Mouse (Mus musculus) adrenal gland, postnatal 25 days (tissue): ENCODE results near the gene G430095P16Rik. TPM values are rescaled to one million over a fixed set of nuclear protein-coding genes. Genes with fewer than 3 reads are reported as not detected.

Experiments
- DNase-seq: peaks from one replicate; pipeline ENCODE4 v3.0.0; 2021; ENCODE audit warnings: mixed read lengths
- total RNA-seq: library from RNA; stranded (reverse); gene quantifications from 2 replicates; pipeline ENCODE4 v1.2.3, GENCODE M21; 2021

Gene G430095P16Rik
- total RNA-seq, 1 experiment from 2014 or later: not detected

GRCm38 (mm10) chr8:84703466-84704249 lies 19.1 kb upstream of the G430095P16Rik start:
- DNase-seq: no peak

- DNase-seq: peak; percentile 79
Measured at GRCm38 (mm10) chr8:84704356-84704755, 18.5 kb upstream of the G430095P16Rik start.

- no peak for DNase-seq
Measured at GRCm38 (mm10) chr8:84704867-84705831, 17.7 kb upstream of the G430095P16Rik start.

DNA sequence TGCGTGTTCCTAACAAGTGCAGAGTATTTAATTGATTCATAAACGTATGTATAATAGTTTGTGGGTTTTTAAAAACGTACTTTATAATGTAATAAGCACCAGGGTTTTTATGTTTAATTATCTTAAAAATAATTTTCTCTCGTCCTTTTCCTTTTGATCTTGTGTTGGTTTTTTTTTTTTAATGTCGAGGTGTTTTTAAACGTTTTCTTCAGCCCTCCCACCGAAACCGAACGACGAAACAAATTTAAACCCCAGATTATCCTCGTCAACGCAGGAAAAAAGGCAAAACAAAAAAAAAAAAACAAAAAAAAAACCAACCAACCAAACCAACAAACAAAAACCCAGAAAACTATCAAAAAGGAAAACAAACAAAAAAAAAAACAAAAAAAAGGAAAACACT lies 16.8 kb upstream of the G430095P16Rik start:
- DNase-seq: no peak

GRCm38 (mm10) chr8:84706610-84707266 lies 16.1 kb upstream of the G430095P16Rik start:
- no peak for DNase-seq

DNA sequence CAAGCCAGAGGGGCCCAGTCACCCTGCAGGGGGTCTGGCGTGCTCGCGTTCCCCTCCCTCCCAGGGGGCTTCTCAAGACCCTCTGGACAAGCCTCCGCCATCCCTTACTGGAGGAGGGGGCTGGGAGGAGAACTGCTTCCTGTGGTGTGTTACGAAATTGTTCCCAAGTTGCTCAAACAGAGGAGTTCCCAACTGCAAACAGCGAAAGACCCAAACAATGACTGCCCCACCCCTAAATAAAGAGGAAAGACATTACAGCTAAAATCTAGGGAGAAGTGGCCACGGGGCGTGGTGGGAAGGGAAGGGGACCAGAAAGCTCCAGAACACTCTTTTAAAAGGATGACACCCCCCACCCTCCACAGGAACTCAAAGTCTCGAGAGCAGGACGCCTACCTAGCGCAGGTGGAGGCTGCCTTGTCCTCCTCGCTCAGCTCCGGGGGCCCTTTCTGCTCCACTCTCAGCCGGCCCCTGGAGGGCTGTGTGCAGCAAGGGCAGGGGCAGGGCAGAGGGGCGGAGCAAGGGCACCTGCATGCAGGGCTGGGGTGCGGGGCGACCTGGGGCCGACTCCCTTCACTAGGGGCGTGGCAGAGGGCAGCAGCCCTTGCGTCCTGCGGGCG lies 15.4 kb upstream of the G430095P16Rik start:
- DNase-seq: no peak

- no peak for DNase-seq
Measured at GRCm38 (mm10) chr8:84708071-84708541, 14.7 kb upstream of the G430095P16Rik start.

GRCm38 (mm10) chr8:84708774-84709475 lies 13.9 kb upstream of the G430095P16Rik start:
- DNase-seq: peak; percentile 81

GRCm38 (mm10) chr8:84709931-84710330 lies 12.9 kb upstream of the G430095P16Rik start:
- DNase-seq: no peak

- DNase-seq: no peak
Measured at GRCm38 (mm10) chr8:84711312-84711711, 11.5 kb upstream of the G430095P16Rik start.

GRCm38 (mm10) chr8:84711933-84712758 lies 10.7 kb upstream of the G430095P16Rik start:
- DNase-seq: no peak

- DNase-seq: no peak
Measured at GRCm38 (mm10) chr8:84712759-84713120, 10.1 kb upstream of the G430095P16Rik start.

DNA sequence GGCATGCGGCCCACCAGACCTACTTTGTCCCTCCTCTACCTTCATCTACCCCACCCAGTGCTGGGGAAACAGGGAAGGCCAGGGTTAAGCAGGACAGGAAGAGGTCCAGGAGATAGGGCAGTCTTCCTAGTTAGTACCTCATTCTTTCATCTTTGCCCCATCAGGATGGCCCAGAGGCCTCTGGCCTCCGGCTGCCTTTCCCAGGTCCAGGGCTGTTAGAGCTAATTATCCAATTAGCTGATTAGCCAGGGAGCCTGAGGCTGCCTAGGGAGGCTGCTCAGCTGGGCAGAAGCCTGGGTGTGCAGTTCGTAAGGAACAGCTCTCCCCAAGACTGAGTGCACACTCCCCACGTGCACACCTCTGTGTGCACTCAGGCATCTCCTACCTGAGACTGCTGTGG lies 9.4 kb upstream of the G430095P16Rik start:
- DNase-seq: no peak

GRCm38 (mm10) chr8:84714161-84714560 lies 8.6 kb upstream of the G430095P16Rik start:
- no peak for DNase-seq

DNA sequence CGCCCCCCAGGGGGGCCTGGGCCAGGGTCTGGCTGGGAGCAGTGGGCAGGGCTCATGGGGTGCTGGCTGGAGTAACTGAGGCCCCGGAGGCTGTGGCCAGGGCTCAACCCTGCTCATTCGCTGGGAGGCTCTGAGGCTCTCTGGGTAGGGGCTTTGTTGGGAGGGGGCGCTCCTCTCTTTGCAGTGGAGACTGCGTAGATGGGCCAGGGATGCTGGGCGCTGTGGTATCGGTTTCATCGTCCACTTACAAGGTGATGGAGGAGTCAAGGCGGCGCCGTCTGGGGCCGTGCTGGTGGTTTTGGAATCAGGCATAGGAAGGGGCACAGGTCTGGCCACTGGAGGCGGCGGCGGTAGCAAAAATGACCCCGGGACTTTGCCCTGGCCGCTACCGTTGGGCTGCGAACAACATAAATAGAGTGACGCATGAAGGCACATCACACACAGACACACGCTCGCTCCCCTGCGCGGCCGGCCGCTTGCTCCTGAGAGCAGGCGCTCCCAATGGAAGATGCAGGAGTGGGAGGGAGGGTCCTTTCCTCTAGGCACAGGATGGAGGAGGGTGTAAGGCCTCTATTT lies 6.8 kb upstream of the G430095P16Rik start:
- no peak for DNase-seq

GRCm38 (mm10) chr8:84716790-84717189 lies 6.0 kb upstream of the G430095P16Rik start:
- no peak for DNase-seq

GRCm38 (mm10) chr8:84718476-84718875 lies 4.3 kb upstream of the G430095P16Rik start:
- DNase-seq: no peak

- no peak for DNase-seq
Measured at GRCm38 (mm10) chr8:84718959-84719690, 3.7 kb upstream of the G430095P16Rik start.

- DNase-seq: no peak
Measured at GRCm38 (mm10) chr8:84722530-84722849, 317 bp upstream of the G430095P16Rik start.

DNA sequence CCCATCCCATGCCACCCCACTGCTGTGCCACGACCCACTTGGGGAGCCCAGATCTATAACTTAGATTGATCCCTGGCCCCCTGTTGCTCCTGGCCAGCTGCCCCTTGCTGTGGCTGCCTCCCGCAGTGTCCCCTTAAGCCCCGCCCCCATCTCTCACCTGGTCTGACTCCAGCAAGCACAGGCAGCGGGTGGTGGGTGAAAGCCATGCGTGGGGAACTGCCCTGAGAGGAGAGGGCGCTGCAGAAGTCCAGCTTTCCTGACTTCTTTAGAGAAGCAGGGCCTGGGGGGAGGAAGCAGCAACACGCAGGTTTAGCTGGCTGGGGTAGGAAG lies 729 bp downstream of the G430095P16Rik start:
- DNase-seq: no peak
